13 mouse cellular contexts compared by ENCODE assay signal in the genomic region with DNA sequence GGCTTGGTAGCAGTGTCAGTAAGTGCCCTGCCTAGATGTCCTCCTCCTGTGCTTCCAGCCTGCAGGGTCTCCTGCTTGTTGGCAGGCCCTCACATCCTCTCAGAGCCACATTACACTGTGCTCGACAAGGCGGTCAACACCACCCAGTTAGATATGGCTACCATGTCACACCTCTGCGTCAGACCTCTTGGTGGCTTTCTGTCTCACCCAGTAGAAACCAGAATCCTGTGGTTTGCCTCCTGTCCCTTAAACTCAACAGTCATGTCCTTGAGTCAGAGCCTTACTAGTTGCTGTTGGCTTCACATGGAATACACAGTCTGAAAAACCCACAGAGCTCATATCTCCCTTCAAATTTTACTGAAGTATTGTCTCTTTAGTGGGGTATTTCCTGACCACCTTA.
"Had no signal": no experiment of that assay in that cellular context is flagged by ENCODE, and none has a peak within 500 bp of the region (broad histone marks: within the 10 kb centered on the region; RNA-seq: fewer than 3 reads in every experiment).

No protein-coding gene starts in this region.

- ATAC-seq: liver, embryonic 12.5 days; midbrain, embryonic 16.5 days had no signal

- DNase-seq: lung, adult 18-20 months; lung, embryonic 14.5 days; lung, postnatal 10 days; lung, postnatal 4 days; midbrain, embryonic 14.5 days; retina, postnatal 1 day; right cerebral cortex, adult 18-20 months; right cerebral cortex, postnatal 25 days; thymus, adult 2 months; thymus, postnatal 25 days; thymus, postnatal 4 days had no signal
